Mouse (Mus musculus): ENCODE results near the gene Pxk. TPM values are rescaled to one million over a fixed set of nuclear protein-coding genes. Genes with fewer than 3 reads are reported as not detected.

Pxk gene
- total and polyA plus RNA-seq, 2 experiments from 2014 or later = 36.0 to 45.1 TPM

GRCm38 (mm10) chr14:8141131-8141530 is 43.1 kb downstream of the Pxk start:
- H3K27ac ChIP-seq (ENCODE audit: low read depth, low read length) = no peak overlapping the region
- H3K36me3 ChIP-seq (ENCODE audit: insufficient read depth) = peaks cover 50% of the 10 kb centered on the region
- ATAC-seq (no peak), DNase-seq (no peak)
- no peaks in the 10 kb centered on the region for H3K4me1 ChIP-seq (ENCODE audit: insufficient read depth)
- no peaks in the 10 kb centered on the region for H3K9me3 ChIP-seq (ENCODE audit: low read length)
- 76% methylated on average over 2 of the region's 2 CpGs for WGBS
- H3K9ac ChIP-seq = no peak overlapping the region
- no peak for TF ChIP-seq CTCF (IDR thresholded peaks at IDR 0.05; ENCODE audit: low read depth)
- H3K27me3 ChIP-seq (ENCODE audit: insufficient read depth, low read length) = no peaks in the 10 kb centered on the region
- H3K4me2 ChIP-seq (ENCODE audit: low read depth) = no peak overlapping the region
- H3K4me3 ChIP-seq (ENCODE audit: low read depth, low read length) = no peak overlapping the region

- Histone ChIP-seq H3K9ac (no peak overlapping the region), H3K4me2 (ENCODE audit: low read depth) (no peak overlapping the region), H3K4me1 (ENCODE audit: insufficient read depth) (no peaks in the 10 kb centered on the region), H3K9me3 (ENCODE audit: low read length) (no peaks in the 10 kb centered on the region), H3K4me3 (ENCODE audit: low read depth, low read length) (no peak overlapping the region), H3K36me3 (ENCODE audit: insufficient read depth) (peaks cover 43% of the 10 kb centered on the region), H3K27me3 (ENCODE audit: insufficient read depth, low read length) (no peaks in the 10 kb centered on the region), H3K27ac (ENCODE audit: low read depth, low read length) (no peak overlapping the region)
- peak; percentile 7 for DNase-seq
- ATAC-seq = peak; percentile 55; the same call in 1 of the 2 replicates
- no peak for TF ChIP-seq CTCF (IDR thresholded peaks at IDR 0.05; ENCODE audit: low read depth)
- 78% methylated on average over 13 of the region's 13 CpGs for WGBS
These were observed 47.9 kb downstream of the Pxk start for GRCm38 (mm10) chr14:8145594-8146558.

GRCm38 (mm10) chr14:8146611-8147223 is 48.7 kb downstream of the Pxk start:
- no peak overlapping the region for H3K4me2 ChIP-seq (ENCODE audit: low read depth)
- peaks cover 44% of the 10 kb centered on the region for H3K36me3 ChIP-seq (ENCODE audit: insufficient read depth)
- H3K9ac ChIP-seq = no peak overlapping the region
- no peak for DNase-seq
- no peak overlapping the region for H3K27ac ChIP-seq (ENCODE audit: low read depth, low read length)
- H3K4me1 ChIP-seq (ENCODE audit: insufficient read depth) = no peaks in the 10 kb centered on the region
- WGBS = 88% methylated on average over 11 of the region's 11 CpGs
- no peaks in the 10 kb centered on the region for H3K27me3 ChIP-seq (ENCODE audit: insufficient read depth, low read length)
- ATAC-seq = no peak
- no peaks in the 10 kb centered on the region for H3K9me3 ChIP-seq (ENCODE audit: low read length)
- no peak for TF ChIP-seq CTCF (IDR thresholded peaks at IDR 0.05; ENCODE audit: low read depth)
- no peak overlapping the region for H3K4me3 ChIP-seq (ENCODE audit: low read depth, low read length)

- Histone ChIP-seq H3K27ac (ENCODE audit: low read depth, low read length) (no peak overlapping the region), H3K4me2 (ENCODE audit: low read depth) (no peak overlapping the region), H3K36me3 (ENCODE audit: insufficient read depth) (peaks cover 46% of the 10 kb centered on the region), H3K9me3 (ENCODE audit: low read length) (no peaks in the 10 kb centered on the region), H3K4me1 (ENCODE audit: insufficient read depth) (no peaks in the 10 kb centered on the region), H3K9ac (no peak overlapping the region), H3K27me3 (ENCODE audit: insufficient read depth, low read length) (no peaks in the 10 kb centered on the region), H3K4me3 (ENCODE audit: low read depth, low read length) (no peak overlapping the region)
- TF ChIP-seq CTCF (IDR thresholded peaks at IDR 0.05; ENCODE audit: low read depth) = no peak
- ATAC-seq (peak; percentile 34; the same call in 1 of the 2 replicates), DNase-seq (no peak)
- 72% methylated on average over 8 of the region's 8 CpGs for WGBS
These were observed 50.8 kb downstream of the Pxk start for GRCm38 (mm10) chr14:8148842-8149241.

GRCm38 (mm10) chr14:8151757-8152156 is 53.7 kb downstream of the Pxk start:
- 95% methylated on average over 5 of the region's 5 CpGs for WGBS

GRCm38 (mm10) chr14:8154072-8154471 is 56.1 kb downstream of the Pxk start:
- H3K4me2 ChIP-seq (ENCODE audit: low read depth) = no peak overlapping the region
- DNase-seq (no peak), ATAC-seq (no peak)

More at GRCm38 (mm10) chr14:8151757-8152156, 53.7 kb downstream of the Pxk start:
- no peak overlapping the region for H3K9ac ChIP-seq
- no peak overlapping the region for H3K27ac ChIP-seq (ENCODE audit: low read depth, low read length)
- TF ChIP-seq CTCF (IDR thresholded peaks at IDR 0.05; ENCODE audit: low read depth) = no peak
- H3K27me3 ChIP-seq (ENCODE audit: insufficient read depth, low read length) = no peaks in the 10 kb centered on the region
- no peak overlapping the region for H3K4me3 ChIP-seq (ENCODE audit: low read depth, low read length)
- H3K36me3 ChIP-seq (ENCODE audit: insufficient read depth) = peaks cover 39% of the 10 kb centered on the region
- ATAC-seq = no peak
- no peak overlapping the region for H3K4me2 ChIP-seq (ENCODE audit: low read depth)
- no peak for DNase-seq
- H3K4me1 ChIP-seq (ENCODE audit: insufficient read depth) = no peaks in the 10 kb centered on the region
- H3K9me3 ChIP-seq (ENCODE audit: low read length) = no peaks in the 10 kb centered on the region

GRCm38 (mm10) chr14:8156947-8157346 is 58.9 kb downstream of the Pxk start:
- H3K4me2 ChIP-seq (ENCODE audit: low read depth) = no peak overlapping the region
- H3K27me3 ChIP-seq (ENCODE audit: insufficient read depth, low read length) = no peaks in the 10 kb centered on the region
- peaks cover 47% of the 10 kb centered on the region for H3K36me3 ChIP-seq (ENCODE audit: insufficient read depth)
- 35% methylated on average over 3 of the region's 3 CpGs for WGBS
- TF ChIP-seq CTCF (IDR thresholded peaks at IDR 0.05; ENCODE audit: low read depth) = peak; percentile 43
- no peak overlapping the region for H3K4me3 ChIP-seq (ENCODE audit: low read depth, low read length)
- no peaks in the 10 kb centered on the region for H3K9me3 ChIP-seq (ENCODE audit: low read length)
- H3K4me1 ChIP-seq (ENCODE audit: insufficient read depth) = no peaks in the 10 kb centered on the region
- DNase-seq (peak; percentile 9), ATAC-seq (no peak)
- no peak overlapping the region for H3K9ac ChIP-seq
- H3K27ac ChIP-seq (ENCODE audit: low read depth, low read length) = no peak overlapping the region

More at GRCm38 (mm10) chr14:8154072-8154471, 56.1 kb downstream of the Pxk start:
- H3K9ac ChIP-seq = no peak overlapping the region
- 81% methylated on average over 3 of the region's 3 CpGs for WGBS
- no peak overlapping the region for H3K27ac ChIP-seq (ENCODE audit: low read depth, low read length)
- TF ChIP-seq CTCF (IDR thresholded peaks at IDR 0.05; ENCODE audit: low read depth) = no peak
- H3K9me3 ChIP-seq (ENCODE audit: low read length) = no peaks in the 10 kb centered on the region
- no peaks in the 10 kb centered on the region for H3K27me3 ChIP-seq (ENCODE audit: insufficient read depth, low read length)
- H3K4me3 ChIP-seq (ENCODE audit: low read depth, low read length) = no peak overlapping the region
- no peaks in the 10 kb centered on the region for H3K4me1 ChIP-seq (ENCODE audit: insufficient read depth)
- H3K36me3 ChIP-seq (ENCODE audit: insufficient read depth) = peaks cover 44% of the 10 kb centered on the region

Measured in forebrain, postnatal 0 days (tissue).